Mouse (Mus musculus): ENCODE results near the gene Cnih2. TPM values are rescaled to one million over a fixed set of nuclear protein-coding genes. Genes with fewer than 3 reads are reported as not detected.

The Cnih2 gene
- polyA plus RNA-seq, 1 experiment from 2014 or later, result 33.2 TPM

DNA sequence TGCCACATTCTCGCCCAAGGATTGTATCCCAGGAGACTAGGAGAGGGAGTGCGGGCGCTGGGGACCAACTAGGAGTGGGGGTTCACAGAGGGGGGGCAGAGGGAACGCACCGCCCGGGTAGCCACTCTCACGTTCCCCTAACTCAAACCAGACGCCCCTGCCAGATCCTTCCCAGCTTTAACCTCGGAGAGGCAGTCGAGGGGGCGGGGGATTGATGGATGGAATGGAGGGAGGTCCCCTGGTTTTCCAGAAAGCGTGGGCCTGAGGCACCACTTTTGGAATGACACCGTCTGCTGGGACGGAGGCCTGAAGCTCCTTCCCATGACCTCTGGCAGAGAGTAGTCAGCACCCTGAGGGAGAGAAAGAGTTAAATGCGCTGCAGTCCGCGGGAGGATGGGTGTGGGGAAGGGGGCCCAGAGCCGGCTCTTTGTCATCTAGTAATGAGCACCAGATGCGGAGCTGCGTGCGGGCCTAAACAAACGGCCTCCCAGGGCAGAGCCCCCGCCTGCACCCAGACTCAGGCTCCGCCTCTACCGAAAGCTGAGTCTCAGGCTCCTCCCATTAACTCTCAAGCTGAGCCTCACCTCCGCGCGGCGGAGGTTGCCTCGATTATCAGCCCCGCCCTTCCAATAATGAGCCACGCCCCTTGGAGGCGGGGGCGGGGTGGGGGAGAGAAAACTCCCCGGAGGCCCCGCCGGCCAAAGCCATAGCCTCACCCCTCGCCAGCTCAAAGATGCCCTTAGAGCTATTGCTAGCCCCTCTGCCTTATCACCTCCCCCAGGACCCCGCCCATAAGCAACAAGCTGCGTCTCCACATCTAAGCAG lies 26.6 kb downstream of the Cnih2 start:
- WGBS, result under 1% methylated on average over 40 of the region's 40 CpGs
- Histone ChIP-seq H3K27me3 (ENCODE audit: poor library complexity, severe bottlenecking) (peaks cover 68% of the 10 kb centered on the region), H3K4me1 (peaks cover 64% of the 10 kb centered on the region), H3K9me3 (no peaks in the 10 kb centered on the region), H3K36me3 (replicated peaks) (no peaks in the 10 kb centered on the region), H3K4me3 (peak overlapping the region; percentile 61), H3K27ac (peak overlapping the region; percentile 92)
- peak; percentile 89 for DNase-seq (ENCODE audit: extremely low spot score, low spot score)

DNA sequence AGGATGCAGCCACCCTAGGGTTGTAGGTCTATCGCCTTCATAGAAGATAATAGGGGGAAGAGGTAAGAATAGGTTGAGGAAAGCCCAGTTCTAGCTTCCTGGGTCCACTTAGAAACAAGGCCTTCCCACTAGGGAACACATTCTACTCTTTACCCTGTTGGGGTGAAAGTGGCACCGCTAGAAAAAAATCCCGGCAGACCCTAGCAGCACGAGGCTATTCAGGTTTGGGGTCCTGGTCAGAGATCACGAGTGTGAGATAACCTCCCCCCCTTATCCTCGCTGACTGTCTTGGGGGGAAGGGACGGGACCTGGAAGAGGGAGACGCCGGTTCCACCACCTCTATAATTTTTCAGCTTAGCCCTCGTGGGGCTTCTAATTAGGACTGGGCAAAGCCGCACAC lies 27.2 kb downstream of the Cnih2 start:
- Histone ChIP-seq H3K4me1 (peaks cover 66% of the 10 kb centered on the region), H3K4me3 (peak overlapping the region; percentile 61), H3K9me3 (no peaks in the 10 kb centered on the region), H3K36me3 (replicated peaks) (no peaks in the 10 kb centered on the region), H3K27ac (peak overlapping the region; percentile 92), H3K27me3 (ENCODE audit: poor library complexity, severe bottlenecking) (peaks cover 75% of the 10 kb centered on the region)
- no peak for DNase-seq (ENCODE audit: extremely low spot score, low spot score)
- WGBS, result 5% methylated on average over 11 of the region's 11 CpGs

DNA sequence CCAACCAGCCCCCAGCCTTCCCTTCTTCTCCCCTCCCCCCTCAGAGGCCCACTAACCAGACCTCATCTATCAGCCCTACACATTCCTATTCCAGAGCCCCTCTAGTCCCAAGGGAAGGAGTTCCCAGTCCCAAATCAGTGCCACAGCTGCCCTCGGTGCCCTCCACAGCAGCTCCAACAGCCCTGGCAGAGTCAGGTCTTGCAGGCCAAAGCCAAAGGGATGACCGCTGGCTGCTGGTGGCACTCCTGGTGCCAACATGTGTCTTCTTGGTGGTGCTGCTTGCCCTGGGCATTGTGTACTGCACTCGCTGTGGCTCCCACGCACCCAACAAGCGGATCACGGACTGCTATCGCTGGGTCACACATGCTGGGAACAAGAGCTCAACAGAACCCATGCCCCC lies 28.3 kb downstream of the Cnih2 start:
- peak overlapping the region; percentile 61 for H3K4me3 ChIP-seq
- no peaks in the 10 kb centered on the region for H3K36me3 ChIP-seq (replicated peaks)
- 84% methylated on average over 7 of the region's 7 CpGs for WGBS
- H3K27ac ChIP-seq, result peak overlapping the region; percentile 92
- no peaks in the 10 kb centered on the region for H3K9me3 ChIP-seq
- peaks cover 69% of the 10 kb centered on the region for H3K4me1 ChIP-seq
- no peak for DNase-seq (ENCODE audit: extremely low spot score, low spot score)
- peaks cover 81% of the 10 kb centered on the region for H3K27me3 ChIP-seq (ENCODE audit: poor library complexity, severe bottlenecking)

DNA sequence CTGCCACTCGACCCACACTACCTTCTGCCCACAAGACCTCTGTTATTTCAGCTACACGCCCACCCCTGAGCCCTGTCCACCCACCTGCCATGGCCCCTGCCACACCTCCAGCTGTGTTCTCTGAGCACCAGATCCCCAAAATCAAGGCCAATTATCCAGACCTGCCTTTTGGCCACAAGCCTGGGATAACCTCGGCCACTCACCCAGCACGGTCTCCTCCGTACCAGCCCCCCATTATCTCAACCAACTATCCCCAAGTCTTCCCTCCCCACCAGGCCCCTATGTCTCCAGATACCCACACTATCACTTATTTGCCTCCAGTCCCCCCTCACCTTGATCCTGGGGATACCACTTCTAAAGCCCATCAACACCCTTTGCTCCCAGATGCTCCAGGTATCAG lies 28.8 kb downstream of the Cnih2 start:
- WGBS, result 90% methylated on average over 5 of the region's 5 CpGs

DNA sequence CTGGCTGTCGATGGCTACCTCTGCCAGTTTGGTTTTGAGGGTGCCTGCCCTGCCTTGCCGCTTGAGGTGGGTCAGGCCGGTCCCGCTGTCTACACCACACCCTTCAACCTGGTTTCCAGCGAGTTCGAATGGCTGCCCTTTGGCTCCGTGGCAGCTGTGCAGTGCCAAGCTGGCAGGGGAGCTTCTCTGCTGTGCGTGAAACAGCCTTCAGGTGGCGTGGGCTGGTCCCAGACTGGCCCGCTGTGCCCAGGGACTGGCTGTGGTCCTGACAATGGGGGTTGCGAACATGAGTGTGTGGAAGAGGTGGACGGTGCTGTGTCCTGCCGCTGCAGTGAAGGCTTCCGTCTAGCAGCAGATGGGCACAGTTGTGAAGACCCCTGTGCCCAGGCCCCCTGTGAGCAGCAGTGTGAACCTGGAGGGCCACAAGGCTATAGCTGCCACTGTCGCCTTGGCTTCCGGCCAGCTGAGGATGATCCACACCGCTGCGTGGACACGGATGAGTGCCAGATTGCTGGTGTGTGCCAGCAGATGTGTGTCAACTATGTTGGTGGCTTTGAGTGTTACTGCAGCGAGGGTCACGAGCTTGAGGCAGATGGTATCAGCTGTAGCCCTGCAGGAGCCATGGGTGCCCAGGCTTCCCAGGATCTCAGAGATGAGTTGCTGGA lies 29.6 kb downstream of the Cnih2 start:
- WGBS, result 49% methylated on average over 21 of the region's 21 CpGs
- H3K4me3 ChIP-seq, result peak overlapping the region; percentile 61
- no peaks in the 10 kb centered on the region for H3K9me3 ChIP-seq
- H3K27ac ChIP-seq, result peak overlapping the region; percentile 92
- H3K36me3 ChIP-seq (replicated peaks), result no peaks in the 10 kb centered on the region
- peaks cover 73% of the 10 kb centered on the region for H3K4me1 ChIP-seq
- no peak for DNase-seq (ENCODE audit: extremely low spot score, low spot score)
- peaks cover 72% of the 10 kb centered on the region for H3K27me3 ChIP-seq (ENCODE audit: poor library complexity, severe bottlenecking)

More for the DNA sequence above, 28.8 kb downstream of the Cnih2 start:
- H3K9me3 ChIP-seq, result no peaks in the 10 kb centered on the region
- H3K27ac ChIP-seq, result peak overlapping the region; percentile 92; the same call in 1 of the 2 replicates
- H3K27me3 ChIP-seq (ENCODE audit: poor library complexity, severe bottlenecking), result peaks cover 78% of the 10 kb centered on the region
- DNase-seq (ENCODE audit: extremely low spot score, low spot score), result no peak
- peak overlapping the region; percentile 61; the same call in 1 of the 2 replicates for H3K4me3 ChIP-seq
- H3K36me3 ChIP-seq (replicated peaks), result no peaks in the 10 kb centered on the region
- H3K4me1 ChIP-seq, result peaks cover 73% of the 10 kb centered on the region

DNA sequence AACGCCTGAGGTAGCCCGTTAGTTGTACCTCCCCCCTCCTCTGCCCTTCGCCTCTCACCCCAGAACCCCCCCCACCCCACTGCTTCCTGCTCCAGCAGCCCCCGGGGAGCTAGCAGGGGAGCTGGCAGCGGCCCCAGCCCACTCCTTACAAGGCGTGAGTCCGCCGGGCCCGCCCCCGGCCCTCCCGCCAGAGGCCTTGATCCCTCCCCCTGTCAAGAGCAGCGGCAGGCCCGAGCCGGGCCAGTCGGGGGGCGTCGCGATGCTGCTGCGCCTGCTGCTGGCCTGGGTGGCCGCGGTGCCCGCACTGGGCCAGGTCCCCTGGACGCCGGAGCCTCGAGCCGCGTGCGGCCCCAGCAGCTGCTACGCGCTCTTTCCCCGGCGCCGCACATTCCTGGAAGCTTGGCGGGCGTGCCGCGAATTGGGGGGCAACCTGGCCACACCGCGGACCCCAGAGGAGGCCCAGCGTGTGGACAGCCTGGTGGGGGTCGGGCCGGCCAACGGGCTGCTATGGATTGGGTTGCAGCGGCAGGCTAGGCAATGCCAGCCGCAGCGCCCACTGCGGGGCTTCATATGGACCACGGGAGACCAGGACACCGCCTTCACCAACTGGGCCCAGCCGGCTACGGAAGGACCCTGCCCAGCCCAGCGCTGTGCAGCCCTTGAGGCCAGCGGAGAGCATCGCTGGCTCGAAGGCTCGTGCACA lies 30.3 kb downstream of the Cnih2 start, which contains the start of gene Cd248:
Gene Cd248, plus strand, starts transcription at position 212 of the 703 bp plus-strand sequence.
- H3K27ac ChIP-seq, result peak within 1 kb of the TSS; percentile 92
- H3K4me1 ChIP-seq, result peaks cover 72% of the 10 kb centered on the region
- H3K4me3 ChIP-seq, result peak within 1 kb of the TSS; percentile 61
- peaks cover 71% of the 10 kb centered on the region for H3K27me3 ChIP-seq (ENCODE audit: poor library complexity, severe bottlenecking)
- H3K36me3 ChIP-seq (replicated peaks), result no peaks in the 10 kb centered on the region
- no peaks in the 10 kb centered on the region for H3K9me3 ChIP-seq
- WGBS, result 2% methylated on average over 56 of the region's 56 CpGs
- peak; percentile 59 for DNase-seq (ENCODE audit: extremely low spot score, low spot score)

DNA sequence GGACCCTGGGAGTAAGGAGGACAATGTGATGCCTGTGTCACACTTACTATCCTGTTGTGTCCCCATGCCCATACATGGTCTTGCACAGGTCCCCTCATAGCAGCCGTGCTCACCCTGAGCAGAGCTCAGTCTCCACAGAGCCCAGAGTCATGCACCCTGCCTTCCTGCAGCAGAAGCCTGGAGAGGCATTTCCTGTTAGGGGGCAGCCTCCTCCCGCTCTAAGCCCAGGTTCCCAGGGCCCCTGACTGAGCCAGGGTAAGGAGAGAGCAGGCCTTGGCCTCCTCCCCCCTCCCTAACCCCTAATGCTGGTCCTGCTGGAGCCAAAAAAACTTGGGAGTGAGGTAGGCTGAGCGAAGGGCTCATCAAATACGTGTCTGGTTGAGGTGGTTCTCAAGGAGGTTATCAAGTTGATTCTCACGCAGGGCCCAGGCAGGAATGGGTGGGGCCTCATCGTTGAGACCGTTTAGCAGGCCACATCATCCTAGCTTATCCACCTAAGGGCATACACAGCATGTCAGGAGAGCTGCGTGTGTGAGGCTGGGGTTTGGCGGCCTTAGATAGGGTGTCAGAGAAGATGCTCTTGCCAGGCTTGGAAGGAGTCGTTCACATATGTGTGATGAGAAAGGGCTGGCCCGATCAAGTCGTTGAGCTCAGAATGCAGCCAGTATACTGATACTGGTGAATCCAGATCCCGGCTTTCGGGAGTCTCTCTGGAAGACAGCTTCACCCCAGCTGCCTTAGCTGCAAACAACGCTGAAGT lies 31.1 kb downstream of the Cnih2 start:
- H3K9me3 ChIP-seq, result no peaks in the 10 kb centered on the region
- peak overlapping the region; percentile 61 for H3K4me3 ChIP-seq

DNA sequence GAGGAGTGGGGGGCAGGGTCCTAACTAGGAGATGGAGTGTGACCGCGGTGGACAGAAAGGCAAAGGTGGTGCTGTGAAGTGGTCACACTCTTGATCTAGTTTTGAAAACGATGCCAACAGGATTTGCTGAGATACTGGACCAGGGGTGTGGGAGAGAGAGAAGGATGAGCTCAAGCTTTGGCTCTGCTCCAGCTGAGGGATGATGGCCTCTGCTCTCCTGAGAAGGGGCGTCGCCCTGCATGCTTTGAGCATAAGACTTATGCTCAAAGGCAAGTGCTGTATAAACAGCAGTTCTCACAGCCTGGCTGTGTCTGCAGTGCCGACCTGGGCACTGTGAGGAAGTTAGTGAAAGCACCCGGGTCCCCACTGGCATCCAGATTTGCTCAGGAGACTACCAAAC lies 33.2 kb downstream of the Cnih2 start:
- Histone ChIP-seq H3K4me1 (peaks cover 69% of the 10 kb centered on the region), H3K27me3 (ENCODE audit: poor library complexity, severe bottlenecking) (peaks cover 52% of the 10 kb centered on the region), H3K9me3 (no peaks in the 10 kb centered on the region), H3K36me3 (replicated peaks) (no peaks in the 10 kb centered on the region), H3K4me3 (no peak overlapping the region), H3K27ac (peak overlapping the region; percentile 20; the same call in 1 of the 2 replicates)
- 74% methylated on average over 7 of the region's 7 CpGs for WGBS
- DNase-seq (ENCODE audit: extremely low spot score, low spot score), result no peak

More for the DNA sequence above, 31.1 kb downstream of the Cnih2 start:
- H3K36me3 ChIP-seq (replicated peaks), result no peaks in the 10 kb centered on the region
- peaks cover 72% of the 10 kb centered on the region for H3K4me1 ChIP-seq
- peaks cover 71% of the 10 kb centered on the region for H3K27me3 ChIP-seq (ENCODE audit: poor library complexity, severe bottlenecking)
- WGBS, result 8% methylated on average over 15 of the region's 15 CpGs
- peak overlapping the region; percentile 92 for H3K27ac ChIP-seq
- no peak for DNase-seq (ENCODE audit: extremely low spot score, low spot score)

DNA sequence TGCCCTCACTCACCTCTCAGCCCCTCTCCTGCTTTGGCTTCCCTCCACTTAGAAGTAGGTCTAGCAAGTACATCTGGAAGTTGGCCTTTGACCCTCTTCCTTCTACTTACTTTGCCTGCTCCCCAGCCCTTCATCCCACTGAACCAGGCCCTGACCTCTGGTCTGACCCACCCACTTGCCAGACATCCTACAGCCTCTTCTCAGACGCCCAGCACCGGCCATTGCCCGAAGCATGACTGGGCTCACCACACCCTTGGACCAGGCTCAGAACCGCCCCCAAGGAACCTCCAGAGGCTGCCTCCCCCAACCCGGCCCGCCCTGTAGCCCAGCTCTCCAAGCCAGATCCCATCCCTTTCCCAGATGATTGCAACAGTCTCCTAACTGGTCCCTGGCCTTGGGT lies 35.9 kb downstream of the Cnih2 start:
- Histone ChIP-seq H3K4me1 (peaks cover 67% of the 10 kb centered on the region), H3K36me3 (replicated peaks) (no peaks in the 10 kb centered on the region), H3K9me3 (no peaks in the 10 kb centered on the region), H3K4me3 (no peak overlapping the region), H3K27ac (peak overlapping the region; percentile 62; the same call in 1 of the 2 replicates), H3K27me3 (ENCODE audit: poor library complexity, severe bottlenecking) (peaks cover 36% of the 10 kb centered on the region)
- no peak for DNase-seq (ENCODE audit: extremely low spot score, low spot score)
- 76% methylated on average over 6 of the region's 6 CpGs for WGBS

DNA sequence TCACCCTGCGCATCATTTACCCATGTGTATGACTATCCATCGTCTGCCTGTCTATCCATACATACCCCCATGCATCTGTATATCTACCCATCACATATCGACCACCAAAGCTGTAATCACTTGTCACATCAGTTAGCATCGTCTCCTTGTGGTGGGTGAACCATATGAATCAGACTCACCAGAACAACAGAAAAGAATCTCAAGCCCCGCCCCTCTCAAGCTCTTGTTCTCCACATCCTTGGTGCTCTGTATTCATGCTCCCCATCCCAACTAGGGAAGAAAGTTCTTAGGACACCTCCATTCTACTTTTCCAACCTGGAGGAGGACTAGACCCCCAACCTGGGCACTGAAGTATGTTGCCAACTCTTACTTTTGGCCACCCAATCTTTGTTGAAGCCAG lies 36.3 kb downstream of the Cnih2 start:
- no peak for DNase-seq (ENCODE audit: extremely low spot score, low spot score)
- Histone ChIP-seq H3K4me1 (peaks cover 65% of the 10 kb centered on the region), H3K4me3 (no peak overlapping the region), H3K27me3 (ENCODE audit: poor library complexity, severe bottlenecking) (peaks cover 32% of the 10 kb centered on the region), H3K36me3 (replicated peaks) (no peaks in the 10 kb centered on the region), H3K9me3 (no peaks in the 10 kb centered on the region), H3K27ac (no peak overlapping the region)
- WGBS, result 86% methylated on average over 5 of the region's 5 CpGs

DNA sequence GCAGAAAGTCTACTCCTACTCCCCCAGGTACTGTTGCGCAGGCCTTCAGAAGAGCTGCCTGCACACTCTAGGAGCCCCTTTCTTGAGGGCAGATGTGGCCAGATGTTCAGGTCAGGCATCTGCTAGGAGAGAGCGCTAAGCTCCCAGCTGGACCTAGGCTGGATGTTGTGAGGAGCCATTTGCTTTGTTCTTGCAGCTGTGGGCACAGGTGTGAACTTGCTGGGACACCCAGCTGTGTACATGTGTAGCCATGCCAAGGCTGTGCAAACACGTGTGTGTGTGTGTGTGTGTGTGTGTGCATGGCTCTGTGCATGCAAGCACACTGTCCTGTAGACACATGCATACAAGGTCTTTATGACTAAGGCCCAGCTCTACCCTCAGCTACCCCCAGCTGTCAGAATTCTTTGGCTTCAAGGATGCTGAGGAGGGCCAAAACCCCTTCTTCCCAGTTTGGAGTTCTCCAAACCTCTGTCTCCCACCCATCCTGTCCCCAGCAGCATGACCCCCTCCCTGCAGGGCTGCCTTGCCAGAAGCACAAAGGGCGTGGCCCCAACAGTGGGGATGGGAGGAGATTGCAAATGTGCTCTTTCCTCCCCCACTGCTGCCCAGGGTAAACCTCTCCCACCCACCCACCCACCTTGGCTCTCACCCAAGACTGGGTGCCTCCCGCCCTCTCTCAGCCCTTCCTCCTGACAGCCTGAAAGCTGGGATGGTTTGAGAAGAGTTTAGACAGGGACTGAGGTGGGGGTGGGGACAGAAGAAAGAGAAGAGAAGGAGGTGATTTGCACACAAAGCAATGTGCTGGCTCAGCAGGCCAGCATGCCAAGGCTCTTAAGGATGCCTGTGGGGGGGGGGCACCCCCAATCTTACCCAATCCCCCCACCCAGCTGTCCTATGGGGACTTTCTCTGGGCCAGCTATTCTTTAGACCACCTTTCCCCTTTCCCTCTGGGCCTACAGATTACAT lies 37.7 kb downstream of the Cnih2 start:
- Histone ChIP-seq H3K4me3 (no peak overlapping the region), H3K27ac (peak overlapping the region; percentile 65), H3K4me1 (peaks cover 71% of the 10 kb centered on the region), H3K27me3 (ENCODE audit: poor library complexity, severe bottlenecking) (peaks cover 19% of the 10 kb centered on the region), H3K9me3 (no peaks in the 10 kb centered on the region), H3K36me3 (replicated peaks) (no peaks in the 10 kb centered on the region)
- WGBS, result 42% methylated on average over 5 of the region's 5 CpGs
- no peak for DNase-seq (ENCODE audit: extremely low spot score, low spot score)
